Mouse (Mus musculus) erythroid progenitor cell, adult 5-6 weeks (primary cell): ENCODE measurements around the gene Gpr160. TPM values are rescaled to one million over a fixed set of nuclear protein-coding genes. Genes with fewer than 3 reads are reported as not detected.
"Not testable (repeated sequence)": the region's sequence is repeated elsewhere in the genome, so short reads cannot be mapped to it uniquely, and the experiment has no call there.

Experiments
- ATAC-seq: replicated peaks from 2 replicates; pipeline ENCODE4 v1.8.0; 2016; ENCODE audit warnings: moderate number of reproducible peaks, mild to moderate bottlenecking, moderate TSS enrichment, inconsistent platforms; ENCODE audit not compliant: poor library complexity, low FRiP score, severe bottlenecking
- total RNA-seq, 2 experiments: library from RNA; stranded (forward) in 1 of 2; stranded (reverse) in 1 of 2; fragments of 150-400 nt in 1 of 2; fragments of 186-747, 209-891 nt in 1 of 2; gene quantifications; 2 replicates each; pipeline versions ENCODE4 v1.2.3 to v1.2.4; 2015 to 2017; ENCODE audit warnings: low replicate concordance in 2 of 2

Gpr160 gene
- total RNA-seq (2015; ENCODE audit: low replicate concordance) (10.5 and 16.8 TPM in 2 replicates), total RNA-seq (2017; ENCODE audit: low replicate concordance) (6.4 and 14.8 TPM in 2 replicates)

- peak; percentile 60 for ATAC-seq
These were observed at the start of gene Gpr160 for GRCm38 (mm10) chr3:30855604-30856458. TSS of gene Gpr160 (plus strand) at chr3:30855950.

DNA sequence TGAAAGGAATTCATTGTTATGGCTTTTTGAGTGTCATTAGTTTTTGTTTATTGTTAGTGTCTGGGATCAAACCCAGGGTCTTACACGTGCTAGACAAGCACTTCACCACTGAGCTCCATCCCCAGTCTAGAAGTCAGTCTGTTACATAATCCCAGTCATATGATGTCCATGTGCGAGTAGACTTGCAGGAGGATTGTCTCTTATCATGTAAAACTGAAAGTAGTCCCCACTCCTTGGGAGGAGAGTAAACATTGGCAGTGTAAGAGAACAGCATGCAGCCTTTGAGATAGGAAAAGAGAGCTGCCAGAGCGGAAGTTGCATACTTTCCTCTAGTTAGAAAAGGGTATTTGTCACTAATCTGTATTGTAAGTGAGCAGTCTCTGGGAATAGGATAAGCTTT lies 42.9 kb upstream of the Gpr160 start:
- ATAC-seq = no peak

- ATAC-seq = no peak
These were observed 37.1 kb upstream of the Gpr160 start for GRCm38 (mm10) chr3:30818630-30819125.

DNA sequence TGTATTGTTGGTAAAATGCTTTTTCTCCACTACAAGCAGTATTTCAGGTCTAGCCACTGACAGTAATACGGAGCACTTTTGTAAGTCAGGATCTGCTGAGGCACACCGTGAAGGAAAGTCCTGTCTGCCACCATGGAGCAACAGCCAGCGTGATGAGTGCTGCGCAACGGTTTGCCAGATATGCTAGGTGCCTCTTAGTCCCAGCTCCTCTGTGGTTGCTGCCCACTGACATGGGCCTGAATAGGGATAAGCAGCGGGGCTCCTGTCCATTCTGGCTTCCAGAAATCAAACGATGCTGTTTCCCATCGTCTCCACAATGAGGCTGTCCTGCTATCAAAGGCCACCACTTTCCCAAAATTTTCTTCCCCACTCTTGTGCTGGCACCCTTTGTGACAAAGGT lies 33.6 kb upstream of the Gpr160 start:
- ATAC-seq = no peak

GRCm38 (mm10) chr3:30826069-30826468 lies 29.7 kb upstream of the Gpr160 start:
- ATAC-seq = no peak

GRCm38 (mm10) chr3:30831848-30832606 lies 23.7 kb upstream of the Gpr160 start:
- ATAC-seq = no peak

DNA sequence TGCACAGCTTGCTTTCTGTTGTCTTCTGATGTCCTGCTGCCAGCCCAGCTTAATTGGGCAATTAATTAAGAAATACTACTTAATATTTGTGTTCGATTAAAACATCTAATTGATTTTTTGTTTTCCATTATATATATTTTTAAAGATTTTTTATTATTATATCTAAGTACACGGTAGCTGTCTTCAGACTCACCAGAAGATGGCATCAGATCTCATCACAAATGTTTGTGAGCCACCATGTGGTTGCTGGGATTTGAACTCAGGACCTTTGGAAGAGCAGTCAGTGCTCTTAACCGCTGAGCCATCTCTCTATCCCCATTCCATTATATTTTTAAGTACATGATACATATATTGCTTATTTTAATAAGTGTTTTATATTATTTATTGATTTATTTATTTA lies 22.5 kb upstream of the Gpr160 start:
- ATAC-seq = no peak

DNA sequence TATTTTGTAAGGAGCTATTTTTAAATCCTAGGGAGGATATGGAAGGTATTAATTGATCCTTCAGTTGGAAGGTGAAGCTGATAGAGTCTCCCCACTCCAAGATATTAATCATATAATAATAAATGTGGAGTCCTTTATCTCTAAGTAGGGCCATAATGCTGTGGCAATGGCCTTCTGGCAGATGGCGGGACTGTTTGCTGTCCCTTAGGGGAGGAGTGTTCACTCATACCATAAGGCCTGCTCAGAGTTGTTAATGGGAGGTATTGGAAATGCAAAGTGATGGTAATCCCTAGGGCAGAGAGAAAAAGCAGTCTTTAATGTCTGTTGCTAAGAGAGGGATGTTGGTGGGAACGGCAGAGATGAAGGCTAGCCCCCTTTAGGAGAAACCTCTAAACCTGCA lies 10.0 kb upstream of the Gpr160 start:
- ATAC-seq = no peak

GRCm38 (mm10) chr3:30847413-30847812 lies 8.3 kb upstream of the Gpr160 start:
- ATAC-seq = no peak

DNA sequence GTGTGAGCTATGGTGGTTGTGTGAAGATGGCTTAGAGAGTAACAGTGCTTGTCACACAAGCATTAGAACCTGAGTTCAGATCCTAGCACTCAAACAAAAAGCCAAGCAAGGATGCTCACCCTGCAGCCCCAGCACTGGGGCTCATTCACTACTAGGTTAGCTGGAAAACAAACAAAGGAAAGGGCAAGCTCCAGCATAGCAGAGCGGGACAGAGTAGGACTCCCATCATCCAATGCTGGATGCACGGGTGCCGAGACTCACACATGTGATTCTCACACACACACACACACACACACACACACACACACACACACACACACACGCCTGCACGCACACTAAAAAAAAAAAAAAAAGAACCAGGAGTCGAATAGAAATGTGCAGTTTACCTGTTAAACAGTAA lies 4.3 kb upstream of the Gpr160 start:
- ATAC-seq = no peak

DNA sequence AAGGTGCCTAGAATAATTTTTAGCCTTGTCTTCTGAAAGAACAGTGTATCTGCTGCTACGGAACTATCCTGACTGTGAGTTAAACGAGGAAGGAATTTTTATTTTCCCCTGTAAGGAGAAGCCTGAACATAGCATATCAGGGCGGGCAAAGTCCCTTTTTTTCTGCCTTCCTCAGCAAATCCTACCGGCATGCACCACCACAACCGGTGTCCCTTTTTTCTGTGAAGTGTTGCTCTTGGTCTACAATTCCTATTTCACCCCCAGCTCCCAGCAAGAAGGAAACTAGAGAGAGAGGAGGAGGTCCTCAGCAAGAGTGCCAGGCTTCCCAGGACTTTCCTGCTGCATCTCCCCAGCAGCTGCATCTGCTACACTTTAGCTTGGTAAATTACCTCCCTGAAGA lies 2.2 kb upstream of the Gpr160 start:
- ATAC-seq = no peak

DNA sequence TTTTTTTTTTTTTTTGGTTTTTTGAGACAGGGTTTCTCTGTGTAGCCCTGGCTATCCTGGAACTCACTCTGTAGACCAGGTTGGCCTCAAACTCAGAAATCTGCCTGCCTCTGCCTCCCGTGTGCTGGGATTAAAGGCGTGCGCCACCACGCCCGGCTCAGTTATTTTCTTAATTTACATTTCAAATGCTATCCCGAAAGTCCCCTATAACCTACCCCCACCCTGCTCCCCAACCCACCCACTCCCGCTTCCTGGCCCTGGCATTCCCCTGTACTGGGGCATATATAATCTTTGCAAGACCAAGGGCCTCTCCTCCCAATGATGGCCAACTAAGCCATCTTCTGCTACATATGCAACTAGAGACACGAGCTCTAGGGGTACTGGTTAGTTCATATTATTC lies 3.8 kb downstream of the Gpr160 start:
- not testable (repeated sequence) for ATAC-seq

- no peak for ATAC-seq
These were observed 5.0 kb downstream of the Gpr160 start for GRCm38 (mm10) chr3:30860705-30861104.

DNA sequence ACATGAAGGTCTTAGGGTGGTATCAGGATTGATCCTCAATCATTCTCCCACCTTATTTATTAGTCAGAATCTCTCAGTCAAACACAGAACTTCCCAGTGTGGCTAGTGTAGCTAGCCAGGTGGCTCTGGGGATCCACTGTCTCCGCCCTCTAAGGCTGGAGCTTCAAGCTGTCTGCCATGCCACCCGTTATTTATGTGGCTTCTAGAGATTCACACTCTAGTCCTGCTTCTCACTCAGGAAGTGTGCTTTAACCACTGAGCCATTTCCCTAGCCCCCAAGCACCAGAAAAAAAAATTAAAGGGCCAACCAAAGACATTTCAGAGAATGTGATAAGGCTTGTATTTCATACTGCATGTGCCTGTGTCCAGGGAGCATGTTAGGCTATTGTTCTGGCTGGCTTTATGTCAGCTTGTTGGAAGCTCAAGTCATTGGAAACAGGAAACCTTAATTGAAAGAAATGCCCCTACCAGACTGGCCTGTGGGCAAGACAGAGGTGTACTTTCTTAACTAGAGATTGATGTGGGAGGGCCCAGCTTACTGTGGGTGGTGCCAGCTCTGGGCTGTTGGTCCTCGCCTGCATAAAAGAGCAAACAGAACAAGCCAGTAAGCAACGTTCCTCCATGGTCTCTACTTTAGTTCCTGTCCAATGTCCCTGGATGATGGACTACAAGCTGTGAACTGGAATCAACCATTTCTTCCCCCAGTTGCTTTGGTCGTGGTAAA lies 8.1 kb downstream of the Gpr160 start:
- no peak for ATAC-seq

DNA sequence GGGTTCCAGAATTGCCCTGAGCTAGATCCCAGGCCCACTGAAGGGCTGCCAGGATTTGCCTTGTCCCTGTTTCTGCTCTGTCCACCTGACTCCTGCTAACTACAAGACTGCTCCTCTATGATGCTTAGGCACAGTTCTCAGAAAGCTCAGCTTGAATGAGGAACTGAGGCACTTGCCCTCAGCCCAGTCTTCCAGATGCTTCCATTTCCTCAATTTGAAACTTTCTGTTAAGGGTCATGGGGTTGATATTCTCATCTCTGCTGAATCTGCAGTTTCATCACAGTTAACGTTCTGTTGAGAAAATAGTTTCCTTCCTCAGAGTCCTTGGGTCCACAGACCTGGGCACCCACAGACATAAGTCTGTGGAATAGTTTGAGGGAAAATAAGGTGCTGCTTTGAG lies 8.9 kb downstream of the Gpr160 start:
- ATAC-seq = no peak

GRCm38 (mm10) chr3:30868176-30868575 lies 12.4 kb downstream of the Gpr160 start:
- no peak for ATAC-seq

- ATAC-seq = no peak
These were observed 12.9 kb downstream of the Gpr160 start for GRCm38 (mm10) chr3:30868625-30869024.

DNA sequence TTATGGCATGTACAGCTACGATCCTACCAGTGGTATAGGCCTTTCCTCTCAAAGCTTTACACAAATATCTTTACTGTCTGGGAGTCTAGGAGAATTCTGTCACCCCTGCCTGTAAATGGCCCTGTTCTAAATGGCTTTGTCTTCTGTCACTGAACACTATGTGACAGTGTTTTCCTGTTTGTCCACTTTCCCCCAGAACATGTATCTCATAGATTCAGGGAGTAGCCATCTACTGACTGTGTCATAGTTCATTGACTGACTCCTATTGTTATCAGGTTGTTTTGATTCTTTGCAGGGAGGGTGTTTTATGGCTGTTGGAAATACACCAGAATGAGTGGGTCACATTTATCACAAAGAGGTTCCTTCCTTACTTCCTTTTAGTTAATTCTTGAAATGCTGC lies 14.2 kb downstream of the Gpr160 start:
- no peak for ATAC-seq

DNA sequence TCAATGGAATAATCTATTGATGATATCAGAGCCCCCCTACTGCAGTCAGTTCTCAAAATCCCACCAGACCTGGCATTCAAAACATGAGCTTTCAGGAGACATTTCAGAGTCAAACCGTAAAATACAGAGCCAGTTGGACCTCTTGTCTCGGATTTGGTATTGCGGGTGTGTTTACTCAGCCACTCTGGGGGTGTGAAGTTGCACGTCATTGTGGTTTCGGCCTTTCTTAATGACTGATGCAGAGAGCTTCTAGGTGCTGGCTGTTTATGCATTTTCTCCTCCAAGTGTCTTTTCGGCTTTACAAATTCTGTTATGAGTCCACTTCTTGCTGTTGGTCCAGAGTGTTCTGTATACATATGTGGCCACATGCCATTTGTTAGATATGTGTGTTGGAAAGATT lies 21.0 kb downstream of the Gpr160 start:
- ATAC-seq = no peak

GRCm38 (mm10) chr3:30887449-30887848 lies 31.7 kb downstream of the Gpr160 start:
- ATAC-seq = no peak
